Mouse (Mus musculus) midbrain, embryonic 14.5 days (tissue): Measurements from ENCODE around the gene Inka1. TPM values are rescaled to one million over a fixed set of nuclear protein-coding genes. Genes with fewer than 3 reads are reported as not detected.

Experiments used
- ATAC-seq: fragments of 200-750 bp; cut with Nextera tagmentation; 2 replicates; pipeline ENCODE4 v1.8.0; 2017; ENCODE audit warnings: moderate number of reproducible peaks, moderate library complexity; ENCODE audit not compliant: low FRiP score, low TSS enrichment
- DNase-seq: peaks from one replicate; pipeline ENCODE4 v3.0.0-alpha.2; 2015
- H3K27ac ChIP-seq: fragments of 300-500 bp; sonication (generic); replicated peaks from 2 replicates; pipeline ENCODE4 v1.5.1; 2014; ENCODE audit warnings: mild to moderate bottlenecking, low read depth, low read length, moderate library complexity
- H3K27me3 ChIP-seq: fragments of 300-500 bp; sonication (generic); 2 replicates; pipeline ENCODE4 v1.6.1; 2014; ENCODE audit warnings: low read length, control low read depth, mixed read lengths; ENCODE audit not compliant: control insufficient read depth, insufficient read depth
- H3K36me3 ChIP-seq: fragments of 300-500 bp; sonication (generic); 2 replicates; pipeline ENCODE4 v1.6.1; 2014; ENCODE audit warnings: low read length, control low read depth; ENCODE audit not compliant: control insufficient read depth, insufficient read depth
- H3K4me1 ChIP-seq: fragments of 300-500 bp; sonication (generic); 2 replicates; pipeline ENCODE4 v1.6.1; 2014; ENCODE audit warnings: mild to moderate bottlenecking, antibody characterized with exemption, low read length, control low read depth; ENCODE audit not compliant: control insufficient read depth, insufficient read depth
- H3K4me2 ChIP-seq: fragments of 300-500 bp; sonication (generic); 2 replicates; pipeline ENCODE4 v1.6.1; 2014; ENCODE audit warnings: mild to moderate bottlenecking, low read length, moderate library complexity
- H3K4me3 ChIP-seq: fragments of 300-500 bp; sonication (generic); replicated peaks from 2 replicates; pipeline ENCODE4 v1.5.1; 2014; ENCODE audit warnings: low read depth, low read length
- H3K9ac ChIP-seq: fragments of 300-500 bp; sonication (generic); replicated peaks from 2 replicates; pipeline ENCODE4 v1.6.1; 2014; ENCODE audit warnings: mild to moderate bottlenecking, low read length, moderate library complexity
- H3K9me3 ChIP-seq: fragments of 300-500 bp; sonication (generic); 2 replicates; pipeline ENCODE4 v1.6.1; 2016; ENCODE audit warnings: low read length, control low read depth, mixed read lengths; ENCODE audit not compliant: control insufficient read depth
- WGBS: fragments of 180-500 bp; shearing (Covaris S2); extraction: QIAGEN DNeasy Blood & Tissue Kit; methylation state at CpG from one replicate; pipeline ENCODE4 v1.1.7; 2014; 5-methylcytosine and 5-hydroxymethylcytosine counted together
- polyA plus RNA-seq: library from polyadenylated mRNA; unstranded; fragments of >200 nt; fragmentation: Nextera tagmentation; extraction: Ambion mirVana; gene quantifications from 2 replicates; pipeline ENCODE4 v1.2.1, GENCODE M21; 2014

Inka1 gene
- polyA plus RNA-seq, 1 experiment from 2014 or later, result 13.3 TPM

DNA sequence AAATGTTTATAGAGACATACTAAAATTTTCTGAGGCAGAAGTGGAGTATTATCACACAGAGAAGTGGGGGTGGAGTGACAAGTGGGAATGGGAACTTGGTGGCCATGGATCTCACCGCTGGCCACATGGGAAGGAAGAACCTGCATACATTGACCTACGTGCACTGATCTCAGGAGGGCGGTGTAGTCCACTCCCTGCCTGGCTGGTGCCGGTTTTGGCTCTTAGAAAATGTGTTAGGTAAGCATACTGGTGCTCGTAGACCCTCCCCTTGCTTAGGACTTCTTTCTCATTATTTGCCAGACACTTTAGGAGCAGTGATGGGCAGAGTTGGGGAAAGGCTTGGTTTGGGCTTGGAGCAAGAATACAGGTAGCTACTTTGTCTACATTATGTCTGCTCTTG, 22.4 kb upstream of the Inka1 start:
- ATAC-seq (no peak), DNase-seq (no peak)
- Histone ChIP-seq H3K27me3 (no peaks in the 10 kb centered on the region), H3K4me1 (peaks cover 17% of the 10 kb centered on the region), H3K9me3 (no peaks in the 10 kb centered on the region), H3K9ac (no peak overlapping the region), H3K27ac (no peak overlapping the region), H3K36me3 (0 out of 2 replicates have a peak, but pooled peaks cover 7% of the 10 kb centered on the region), H3K4me2 (no peak overlapping the region), H3K4me3 (no peak overlapping the region)
- 94% methylated on average over 5 of the region's 5 CpGs for WGBS

DNA sequence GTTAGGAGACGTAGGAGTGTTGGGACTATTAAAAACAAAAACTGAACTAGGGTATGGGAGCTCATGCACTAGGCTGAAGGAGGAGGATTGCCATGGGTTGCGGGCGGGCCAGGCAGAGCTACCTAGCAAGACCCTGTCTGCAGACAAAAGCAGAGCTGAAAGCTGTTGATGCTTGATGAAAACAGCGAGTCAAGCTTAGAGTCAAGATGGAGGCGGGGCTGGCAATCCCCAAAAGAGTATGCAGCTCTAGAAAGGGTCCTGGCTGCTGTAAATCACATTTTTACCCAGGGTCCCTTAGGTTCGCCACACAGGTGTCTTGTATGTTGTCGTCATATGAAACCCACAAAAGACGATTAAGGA, 17.8 kb upstream of the Inka1 start:
- Histone ChIP-seq H3K27ac (peak overlapping the region; percentile 95), H3K4me2 (peak overlapping the region; percentile 90), H3K36me3 (no peaks in the 10 kb centered on the region), H3K27me3 (no peaks in the 10 kb centered on the region), H3K4me1 (peaks cover 23% of the 10 kb centered on the region), H3K9ac (peak overlapping the region; percentile 94), H3K4me3 (peak overlapping the region; percentile 96), H3K9me3 (no peaks in the 10 kb centered on the region)
- 19% methylated on average over 8 of the region's 8 CpGs for WGBS
- DNase-seq, result peak; percentile 60
- no peak for ATAC-seq

DNA sequence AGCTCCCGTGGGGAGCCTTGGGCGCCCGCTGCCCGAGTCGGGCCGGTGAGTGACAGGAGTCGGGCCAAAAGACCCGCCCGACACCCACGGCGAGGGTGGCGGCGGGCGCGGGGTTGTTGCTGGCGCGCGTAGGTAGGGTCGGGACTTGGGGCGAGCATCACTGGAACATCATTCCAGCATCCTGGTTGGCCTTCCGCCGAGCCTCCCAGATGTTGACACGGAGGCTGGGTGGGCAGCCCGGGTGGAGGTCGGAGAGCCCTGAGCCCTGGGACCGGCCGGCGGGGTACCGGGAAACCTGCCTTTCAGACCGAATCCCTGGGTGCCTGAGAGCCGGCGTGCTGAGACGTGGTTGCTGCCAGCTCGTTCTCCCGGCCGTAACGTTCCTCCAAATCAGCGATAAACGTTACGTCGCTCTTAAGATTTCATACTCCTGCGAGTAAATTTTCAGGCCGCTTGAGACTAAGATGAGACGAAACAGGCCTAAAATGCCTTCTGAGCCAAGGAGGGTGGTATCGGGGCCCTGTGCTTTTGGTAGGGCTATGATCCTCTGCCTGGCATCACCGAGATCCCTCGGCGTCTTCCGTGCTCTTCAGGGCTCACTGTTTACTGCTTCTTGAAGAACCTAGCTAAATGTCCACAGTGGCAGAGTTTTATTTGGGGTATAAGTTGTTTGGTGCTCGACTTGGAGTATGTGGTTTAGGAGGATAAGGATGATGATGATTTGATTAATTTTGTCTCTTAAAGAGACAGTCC, 17.3 kb upstream of the Inka1 start:
- ATAC-seq (peak; percentile 76; the same call in 1 of the 2 replicates), DNase-seq (peak; percentile 53)
- WGBS, result under 1% methylated on average over 50 of the region's 50 CpGs
- no peaks in the 10 kb centered on the region for H3K27me3 ChIP-seq
- peak overlapping the region; percentile 96 for H3K4me3 ChIP-seq
- H3K4me2 ChIP-seq, result peak overlapping the region; percentile 90
- peak overlapping the region; percentile 94 for H3K9ac ChIP-seq
- no peaks in the 10 kb centered on the region for H3K9me3 ChIP-seq
- peak overlapping the region; percentile 95 for H3K27ac ChIP-seq
- H3K4me1 ChIP-seq, result peaks cover 23% of the 10 kb centered on the region
- H3K36me3 ChIP-seq, result no peaks in the 10 kb centered on the region

DNA sequence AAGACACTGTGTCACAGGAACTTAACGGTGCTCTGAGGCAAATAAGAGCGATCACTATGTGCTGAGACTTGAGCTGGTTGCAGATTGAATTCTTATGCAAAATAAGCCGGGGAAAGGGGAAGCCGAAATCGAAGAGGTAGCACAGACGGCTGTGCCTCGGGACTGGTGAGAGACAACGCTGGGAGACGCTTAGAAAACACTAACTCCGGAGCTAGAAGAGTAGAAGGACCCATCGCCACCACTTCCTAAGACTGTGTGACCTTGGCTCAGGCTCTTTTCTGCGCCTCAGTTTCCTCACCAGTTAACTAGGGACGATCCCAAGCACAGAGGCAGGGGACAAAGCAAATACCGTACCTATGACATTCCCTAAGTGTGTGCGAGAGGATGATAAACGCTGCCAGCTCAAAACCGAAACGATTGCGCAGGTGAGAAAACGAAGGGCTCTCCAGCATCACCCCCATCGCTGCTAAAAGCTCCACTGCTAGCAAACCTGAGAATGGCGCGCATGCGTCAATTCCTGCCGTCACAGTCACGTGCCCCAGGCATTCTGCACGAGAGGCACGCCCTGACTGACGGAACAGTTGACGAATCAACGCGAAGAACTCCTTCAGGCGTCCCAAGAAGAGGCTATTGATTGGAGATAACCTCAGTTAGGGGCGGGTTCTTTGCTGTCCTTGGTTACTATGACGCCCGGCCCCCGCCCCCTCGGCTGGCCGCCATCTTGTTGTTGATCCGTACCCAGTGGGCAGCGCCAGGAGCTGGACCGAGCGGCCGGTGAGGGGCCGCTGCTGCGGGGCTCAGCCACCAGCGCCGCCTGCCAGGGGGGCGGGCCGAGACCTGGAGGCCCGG, 16.5 kb upstream of the Inka1 start, which contains the start of gene Ip6k1:
Gene Ip6k1 (plus strand): TSS at position 580 of the 849 bp plus-strand sequence.
- no peaks in the 10 kb centered on the region for H3K36me3 ChIP-seq
- H3K27ac ChIP-seq, result peak within 1 kb of the TSS; percentile 95
- ATAC-seq (peak; percentile 99), DNase-seq (peak; percentile 100)
- H3K9ac ChIP-seq, result peak within 1 kb of the TSS; percentile 94
- H3K9me3 ChIP-seq, result no peaks in the 10 kb centered on the region
- WGBS, result under 1% methylated on average over 51 of the region's 51 CpGs
- H3K4me2 ChIP-seq, result peak within 1 kb of the TSS; percentile 90
- H3K4me3 ChIP-seq, result peak within 1 kb of the TSS; percentile 96
- H3K4me1 ChIP-seq, result peaks cover 23% of the 10 kb centered on the region
- no peaks in the 10 kb centered on the region for H3K27me3 ChIP-seq

DNA sequence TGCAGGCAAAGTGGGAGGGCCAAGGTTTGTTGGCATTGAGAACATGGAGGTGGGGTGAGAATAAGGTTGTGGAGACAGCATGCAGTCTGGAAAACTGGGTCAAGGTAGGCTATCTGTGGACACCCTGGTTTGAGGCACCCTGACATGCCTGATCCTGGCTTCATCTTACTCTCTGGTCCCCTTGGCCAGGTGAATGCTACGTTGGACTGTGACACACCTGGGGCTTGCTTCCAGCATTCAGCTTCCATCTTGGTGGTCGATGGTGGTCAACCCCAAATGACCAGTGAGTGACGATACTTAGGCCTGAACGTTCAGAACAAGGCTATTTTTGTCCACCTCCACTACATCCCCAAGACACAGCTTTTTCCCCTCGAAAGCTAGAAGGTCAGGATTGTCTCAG, 10.4 kb upstream of the Inka1 start, which contains the start of gene Gm20662:
Gene Gm20662 (plus strand): TSS at position 301 of the 400 bp plus-strand sequence.
- 87% methylated on average over 5 of the region's 5 CpGs for WGBS
- DNase-seq (no peak), ATAC-seq (no peak)
- no peak within 1 kb of the TSS for H3K4me2 ChIP-seq
- H3K36me3 ChIP-seq, result no peaks in the 10 kb centered on the region
- no peak within 1 kb of the TSS for H3K27ac ChIP-seq
- H3K4me1 ChIP-seq, result no peaks in the 10 kb centered on the region
- no peaks in the 10 kb centered on the region for H3K27me3 ChIP-seq
- H3K4me3 ChIP-seq, result no peak within 1 kb of the TSS
- H3K9ac ChIP-seq, result no peak within 1 kb of the TSS
- no peaks in the 10 kb centered on the region for H3K9me3 ChIP-seq

DNA sequence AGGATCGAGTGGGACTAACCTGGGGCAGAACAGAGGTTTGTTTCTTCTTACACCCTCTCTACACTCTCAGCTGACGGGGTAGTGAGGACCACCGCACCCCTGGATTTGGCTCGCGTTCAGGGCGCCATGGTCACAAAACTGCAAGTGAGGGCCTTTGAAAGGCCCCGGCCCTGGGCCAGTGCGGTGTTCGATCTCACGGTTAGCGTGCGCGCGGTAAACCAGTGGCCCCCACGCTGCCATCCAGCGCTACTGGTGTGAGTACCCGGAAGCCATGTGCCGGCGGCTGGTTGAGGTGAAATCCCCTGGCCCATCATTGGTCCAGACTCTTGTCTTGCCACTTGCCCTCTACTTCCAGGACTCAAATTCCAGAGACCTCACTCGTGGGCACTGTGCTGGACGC, 9.8 kb upstream of the Inka1 start:
- Histone ChIP-seq H3K9ac (no peak overlapping the region), H3K4me2 (no peak overlapping the region), H3K27ac (no peak overlapping the region), H3K9me3 (no peaks in the 10 kb centered on the region), H3K27me3 (no peaks in the 10 kb centered on the region), H3K4me1 (no peaks in the 10 kb centered on the region), H3K36me3 (no peaks in the 10 kb centered on the region), H3K4me3 (no peak overlapping the region)
- ATAC-seq, result no peak
- DNase-seq, result no peak
- 96% methylated on average over 21 of the region's 21 CpGs for WGBS

DNA sequence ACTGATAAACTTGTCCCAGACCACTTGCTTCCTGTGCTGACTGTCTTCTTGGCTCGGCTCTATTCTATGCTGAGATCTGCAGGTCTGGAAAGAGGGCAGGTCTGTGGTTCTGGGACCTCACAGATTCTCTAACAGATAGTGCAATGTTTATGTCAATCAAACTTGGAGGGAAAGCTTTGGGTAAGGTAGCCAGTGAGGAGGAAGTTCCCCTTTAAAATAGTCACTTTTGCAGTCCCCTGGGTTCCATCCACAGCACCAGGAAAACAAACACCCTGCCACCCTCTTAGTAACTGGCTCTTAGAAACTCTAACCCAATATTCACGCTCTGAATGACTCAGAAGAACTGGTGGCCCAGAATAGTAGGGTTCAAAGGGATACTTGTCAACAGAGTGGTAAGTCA, 8.8 kb upstream of the Inka1 start:
- no peak overlapping the region for H3K9ac ChIP-seq

DNA sequence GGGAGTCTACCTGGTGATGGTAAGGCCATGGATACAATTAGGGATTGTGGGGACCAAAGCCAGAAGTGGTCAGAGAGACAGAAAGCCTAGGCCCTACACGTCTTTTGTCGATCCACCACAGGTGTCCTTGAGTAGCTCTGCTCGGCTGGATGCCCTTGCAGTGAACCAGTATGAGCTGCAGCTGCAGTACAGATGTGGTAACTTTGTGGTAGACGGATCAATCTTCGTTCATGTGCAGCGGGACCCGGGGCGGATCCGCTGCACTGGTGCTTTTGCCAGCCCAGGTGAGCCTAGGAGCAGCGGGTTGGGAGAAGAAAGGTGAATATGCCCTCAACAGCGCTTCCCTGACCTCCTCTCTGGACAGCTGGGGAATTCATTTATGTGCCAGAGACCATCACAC, 7.3 kb upstream of the Inka1 start:
- Histone ChIP-seq H3K4me3 (no peak overlapping the region), H3K36me3 (no peaks in the 10 kb centered on the region), H3K27me3 (no peaks in the 10 kb centered on the region), H3K9me3 (no peaks in the 10 kb centered on the region), H3K27ac (no peak overlapping the region), H3K9ac (no peak overlapping the region), H3K4me1 (no peaks in the 10 kb centered on the region), H3K4me2 (no peak overlapping the region)
- DNase-seq (no peak), ATAC-seq (no peak)
- WGBS, result 84% methylated on average over 11 of the region's 11 CpGs

More for the DNA sequence above, 8.8 kb upstream of the Inka1 start:
- ATAC-seq (no peak), DNase-seq (no peak)
- Histone ChIP-seq H3K4me2 (no peak overlapping the region), H3K27me3 (no peaks in the 10 kb centered on the region), H3K36me3 (no peaks in the 10 kb centered on the region), H3K27ac (no peak overlapping the region), H3K4me3 (no peak overlapping the region), H3K9me3 (no peaks in the 10 kb centered on the region), H3K4me1 (no peaks in the 10 kb centered on the region)
- WGBS, result 65% methylated on average over 2 of the region's 2 CpGs
